Mouse (Mus musculus): Measurements from ENCODE around the gene Mfsd2a.

The Mfsd2a gene

DNA sequence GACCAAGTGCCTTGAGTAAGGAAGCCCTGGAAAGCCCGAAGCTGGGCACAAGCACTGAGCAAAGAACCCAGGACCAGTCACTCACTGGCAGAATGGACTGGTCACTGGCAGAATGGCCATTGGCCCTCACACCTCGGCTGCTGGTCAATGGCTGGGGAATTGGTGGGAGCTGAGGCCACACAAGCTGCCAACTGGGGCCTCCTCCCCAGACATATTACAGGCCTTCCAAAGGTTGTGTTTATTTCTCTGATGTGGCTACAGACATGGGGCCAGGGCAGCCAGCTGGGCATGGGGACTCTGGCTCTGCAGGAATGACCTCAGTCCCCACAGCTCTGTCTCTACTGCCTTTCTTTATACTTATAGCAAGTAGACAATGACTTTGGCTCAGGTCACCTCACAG is 17.9 kb upstream of the Mfsd2a start:
- no peak for DNase-seq

- DNase-seq = no peak
These were observed 15.9 kb upstream of the Mfsd2a start for GRCm38 (mm10) chr4:122976885-122977284.

DNA sequence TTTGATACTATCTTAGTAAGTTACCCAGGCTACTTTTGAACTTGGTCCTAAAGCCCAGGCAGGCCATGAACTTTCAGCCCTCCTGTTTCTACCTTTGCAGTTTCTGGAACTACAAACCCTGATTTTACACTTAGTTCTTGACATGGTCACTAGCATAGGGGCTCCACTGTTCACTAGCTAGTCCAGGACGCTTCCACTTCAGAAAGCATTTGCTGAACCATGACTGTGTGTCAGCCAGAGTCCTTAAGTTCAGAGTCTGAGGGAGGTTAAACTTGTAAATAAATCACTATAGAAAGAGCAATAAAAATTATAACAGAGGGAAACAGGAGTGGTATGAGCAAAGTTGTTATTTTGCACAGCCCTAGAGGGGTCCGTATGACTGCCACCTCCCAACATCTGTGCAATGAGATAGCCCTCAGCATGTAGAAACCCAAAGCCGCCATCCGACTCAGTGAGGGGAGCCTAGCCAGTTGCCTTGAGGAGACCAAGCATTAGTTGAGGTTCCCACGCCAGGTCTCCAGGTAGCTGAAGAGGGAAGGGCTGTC is 14.1 kb upstream of the Mfsd2a start:
- no peak for DNase-seq

GRCm38 (mm10) chr4:122972056-122972455 is 11.1 kb upstream of the Mfsd2a start:
- no peak for DNase-seq

- no peak for DNase-seq
These were observed 10.7 kb upstream of the Mfsd2a start for GRCm38 (mm10) chr4:122971646-122972045.

DNA sequence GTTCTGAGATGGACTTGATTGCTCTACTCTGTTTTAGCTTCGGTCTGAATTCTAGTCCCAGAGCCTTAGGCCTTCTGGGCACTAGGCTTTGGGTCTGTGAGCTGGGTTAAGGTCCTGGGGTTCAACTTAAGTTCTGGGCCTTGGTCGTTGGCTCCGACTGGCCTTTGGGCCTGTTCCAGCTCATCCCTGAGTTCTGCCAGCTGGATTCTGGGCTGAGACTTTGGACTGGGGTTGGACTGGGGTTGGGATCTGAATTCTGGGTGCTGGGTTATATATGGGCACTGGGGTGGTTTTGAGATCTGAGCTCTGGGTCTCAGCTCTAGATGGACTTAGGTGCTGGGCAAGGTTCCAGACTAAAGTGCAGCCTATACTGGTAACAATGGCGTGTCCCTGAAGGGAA is 10.2 kb upstream of the Mfsd2a start:
- no peak for DNase-seq

GRCm38 (mm10) chr4:122968106-122968505 is 7.1 kb upstream of the Mfsd2a start:
- DNase-seq = no peak

DNA sequence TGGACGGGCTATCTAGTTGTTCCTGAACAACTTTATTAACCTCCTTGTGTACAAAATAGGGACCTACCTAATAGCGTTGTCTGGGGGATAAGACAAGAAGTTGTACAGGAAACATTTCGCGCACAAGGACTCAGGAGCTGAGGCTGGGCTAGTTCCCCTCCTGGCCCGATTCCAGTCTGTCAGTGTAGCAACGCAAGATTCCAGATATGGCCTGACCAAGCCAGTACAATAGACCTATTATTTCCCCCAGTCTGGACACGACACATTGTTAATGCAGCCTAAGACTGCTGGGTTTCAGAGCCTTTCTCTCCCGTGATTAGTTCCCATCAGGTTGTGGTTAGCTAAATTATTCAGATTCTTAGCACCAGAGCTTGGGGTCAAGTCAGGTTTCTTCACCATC is 1.8 kb upstream of the Mfsd2a start:
- DNase-seq = no peak

DNA sequence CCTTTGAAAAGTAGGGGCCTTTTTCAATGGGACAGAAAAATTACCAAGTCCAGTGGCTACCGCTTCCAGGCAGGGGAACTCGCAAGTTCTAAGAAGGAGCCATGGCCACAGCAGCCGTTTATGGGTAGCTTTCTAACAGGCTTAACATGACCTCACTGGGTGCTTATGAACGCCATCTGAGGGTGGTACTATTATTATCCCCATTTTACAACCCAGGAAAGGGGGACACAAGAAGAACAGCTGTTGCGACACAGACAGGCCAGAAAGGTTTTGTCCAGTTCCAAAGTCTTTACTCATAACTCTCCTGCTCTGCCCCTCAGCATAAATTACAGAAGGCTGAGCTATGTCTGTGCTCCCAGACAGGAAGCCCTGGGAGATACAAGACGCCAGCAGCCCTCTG is 601 bp upstream of the Mfsd2a start:
- DNase-seq = no peak

GRCm38 (mm10) chr4:122960321-122961099 is 478 bp downstream of the Mfsd2a start:
- no peak for DNase-seq

GRCm38 (mm10) chr4:122959816-122960215 is 1.2 kb downstream of the Mfsd2a start:
- no peak for DNase-seq

DNA sequence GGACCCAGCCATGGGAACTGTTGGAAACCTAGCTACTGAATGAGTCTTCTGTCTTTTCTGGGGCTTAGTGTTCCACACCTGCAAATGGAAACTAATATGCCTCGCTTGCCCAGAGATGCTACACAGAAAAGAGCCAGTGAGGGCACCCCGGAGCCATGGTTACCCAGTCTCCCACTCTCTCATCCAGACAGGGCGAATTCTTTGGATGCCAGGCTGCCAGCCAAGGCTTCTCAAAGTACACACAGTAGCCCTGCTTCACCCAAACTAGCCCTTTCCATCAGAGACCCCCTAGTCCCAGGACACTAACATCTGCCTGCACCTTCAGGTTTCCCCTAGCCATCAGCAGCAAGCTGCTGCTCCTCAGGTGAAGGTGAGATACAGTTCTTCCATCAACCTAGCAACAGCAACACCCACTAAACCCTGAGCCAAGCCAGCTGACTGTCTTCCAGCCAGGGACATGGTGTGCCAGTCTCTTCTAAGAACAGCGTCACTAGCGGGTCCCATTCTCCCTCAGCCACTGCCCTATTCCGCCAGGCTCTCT is 2.4 kb downstream of the Mfsd2a start:
- no peak for DNase-seq

GRCm38 (mm10) chr4:122956301-122956700 is 4.7 kb downstream of the Mfsd2a start:
- no peak for DNase-seq

DNA sequence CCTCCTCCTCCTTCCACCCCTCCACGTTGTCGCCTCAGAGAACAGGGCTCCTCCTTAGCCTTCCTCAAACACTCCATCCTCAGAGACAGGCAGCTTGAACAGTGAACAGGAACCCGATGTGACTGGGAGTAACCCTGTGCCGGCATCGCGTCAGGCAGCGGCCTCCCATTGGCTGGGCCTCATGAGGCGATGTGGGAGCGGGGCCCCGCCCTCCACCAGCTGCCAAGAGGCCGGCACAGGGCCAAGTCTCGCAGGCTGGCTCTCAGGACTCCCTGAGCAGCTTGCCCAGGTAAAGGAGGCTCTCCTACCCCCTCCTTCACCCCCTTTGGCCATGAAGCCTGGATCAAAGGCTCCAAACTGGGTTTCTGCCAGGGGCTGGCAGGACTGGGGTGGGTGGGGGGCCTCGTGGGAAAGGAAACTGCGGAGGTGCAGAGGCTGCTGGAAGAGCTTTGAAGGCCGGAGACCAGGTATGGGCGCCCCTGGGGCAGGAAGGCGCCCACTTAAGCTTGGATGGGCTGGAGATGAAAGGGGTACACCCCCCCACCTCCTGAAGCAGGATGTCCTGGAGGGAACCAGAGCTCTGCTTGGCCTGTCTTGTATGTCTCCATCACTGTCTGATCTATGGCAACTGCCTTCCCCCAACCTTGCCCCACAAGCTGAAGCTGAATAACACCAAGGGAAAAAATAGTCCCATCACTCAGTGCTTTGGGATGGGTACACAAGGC is 5.4 kb downstream of the Mfsd2a start:
- DNase-seq = peak; percentile 84 to 87

- DNase-seq = no peak
These were observed 6.1 kb downstream of the Mfsd2a start for GRCm38 (mm10) chr4:122954680-122955411.

DNA sequence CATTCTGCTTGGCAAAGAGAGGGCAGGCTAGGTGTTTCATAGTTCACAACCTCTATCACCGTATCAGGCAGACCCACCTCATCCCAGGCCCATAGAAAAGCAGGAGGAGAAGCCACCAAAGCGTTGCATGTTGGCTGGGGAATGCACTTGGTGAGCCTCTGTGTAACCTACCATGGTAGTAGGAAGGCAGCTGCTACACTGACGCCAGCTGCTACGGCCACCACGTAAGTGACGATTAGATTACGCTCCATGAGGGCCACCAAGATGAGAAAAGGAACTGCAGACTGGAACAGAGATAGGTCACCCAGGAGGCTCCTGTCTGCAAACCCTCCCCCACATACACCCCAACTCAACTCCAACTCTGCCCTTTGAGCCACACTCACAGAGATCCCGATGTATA is 11.9 kb downstream of the Mfsd2a start:
- DNase-seq = no peak

DNA sequence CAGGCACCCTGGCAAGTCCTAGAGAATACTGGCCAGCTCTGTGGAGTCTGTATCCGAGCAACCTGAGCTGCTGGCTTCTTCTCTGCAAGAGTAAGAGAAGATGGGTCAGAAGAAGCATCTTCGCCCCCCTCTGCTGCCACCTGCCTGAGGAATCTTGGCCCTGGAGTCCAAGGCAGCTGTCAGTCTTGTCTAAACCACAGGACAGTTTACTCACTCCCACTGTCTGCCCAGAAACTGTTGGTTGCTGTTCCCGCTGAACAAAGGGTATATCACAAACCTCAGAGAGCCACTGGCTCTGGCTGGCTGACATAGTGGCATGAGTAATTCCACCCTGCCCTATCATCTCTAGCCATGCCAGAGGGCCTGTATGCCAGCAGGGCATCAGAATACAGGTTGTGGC is 13.8 kb downstream of the Mfsd2a start:
- DNase-seq = no peak

DNA sequence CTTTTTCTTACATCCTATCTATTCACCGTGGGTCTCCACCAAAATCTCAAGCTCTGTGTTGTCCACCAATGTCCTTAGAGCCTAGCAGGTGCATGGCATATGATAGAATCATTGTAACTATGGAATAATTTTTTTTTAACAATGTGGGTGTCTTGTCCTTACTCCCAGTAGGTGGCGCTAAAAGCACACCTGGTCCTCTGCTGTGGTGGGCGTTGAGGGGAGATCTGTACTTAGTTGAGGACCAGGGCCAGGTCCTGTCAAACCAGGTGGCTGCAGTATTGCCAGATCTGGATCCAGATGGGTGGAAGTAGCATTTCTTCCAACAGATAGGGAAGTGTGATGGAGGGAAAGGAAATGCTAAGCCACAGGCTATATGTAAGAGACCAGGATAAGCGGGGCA is 16.6 kb downstream of the Mfsd2a start:
- no peak for DNase-seq

DNA sequence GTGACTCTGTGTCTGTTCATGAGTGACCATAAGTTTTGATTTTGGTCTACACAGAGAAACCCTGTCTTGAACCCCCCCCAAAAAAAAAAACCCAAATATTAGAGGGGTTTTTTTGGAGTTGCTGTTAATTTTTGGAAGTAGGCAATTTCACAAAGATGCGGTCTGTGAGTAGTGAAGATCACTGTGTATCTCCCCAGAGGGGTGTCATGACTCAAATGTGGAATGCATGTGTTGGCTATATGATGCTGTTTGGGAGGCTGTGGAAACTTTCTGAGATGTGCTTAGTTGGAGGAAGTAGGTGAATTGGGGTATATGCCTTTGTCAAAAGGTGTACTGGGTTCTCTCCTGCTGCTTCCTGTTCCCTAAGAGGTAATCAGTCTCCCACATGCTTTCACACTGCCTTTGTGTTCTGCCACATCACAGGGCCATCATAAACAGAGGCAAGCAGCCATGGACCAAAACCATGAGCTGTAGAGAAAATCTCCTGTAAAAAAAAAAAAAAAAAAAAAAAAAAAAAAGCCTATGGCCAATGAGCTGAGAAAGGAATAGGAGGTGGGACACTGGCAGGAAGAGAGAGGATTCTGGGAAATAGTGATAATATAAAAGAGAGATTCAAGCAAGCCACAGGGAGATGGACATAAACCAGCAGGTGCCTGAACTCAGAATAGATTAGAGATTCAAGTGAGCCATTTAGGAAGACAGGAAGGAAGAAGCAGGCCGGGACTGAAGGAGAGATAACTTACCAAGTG is 21.8 kb downstream of the Mfsd2a start:
- no peak for DNase-seq

DNA sequence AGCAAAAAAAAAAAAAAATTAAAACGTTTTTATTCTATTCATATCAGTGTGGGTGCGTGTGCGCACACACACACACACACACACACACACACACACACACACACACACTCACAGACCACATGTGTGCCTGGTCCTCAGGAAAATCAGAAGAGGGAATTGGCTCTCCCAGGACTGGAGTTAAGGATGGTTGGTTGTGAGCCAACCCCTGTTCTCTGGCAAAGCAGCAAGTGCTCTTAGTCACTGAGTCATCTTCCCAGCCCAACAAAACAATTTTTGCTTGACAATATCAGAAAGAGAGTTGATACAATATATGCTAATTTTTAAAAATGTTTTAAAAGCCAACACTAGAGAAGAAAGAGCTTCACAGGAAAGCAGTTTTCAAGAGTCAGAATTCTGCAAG is 23.5 kb downstream of the Mfsd2a start:
- no peak for DNase-seq

GRCm38 (mm10) chr4:122935466-122936099 is 25.4 kb downstream of the Mfsd2a start:
- no peak for DNase-seq

DNA sequence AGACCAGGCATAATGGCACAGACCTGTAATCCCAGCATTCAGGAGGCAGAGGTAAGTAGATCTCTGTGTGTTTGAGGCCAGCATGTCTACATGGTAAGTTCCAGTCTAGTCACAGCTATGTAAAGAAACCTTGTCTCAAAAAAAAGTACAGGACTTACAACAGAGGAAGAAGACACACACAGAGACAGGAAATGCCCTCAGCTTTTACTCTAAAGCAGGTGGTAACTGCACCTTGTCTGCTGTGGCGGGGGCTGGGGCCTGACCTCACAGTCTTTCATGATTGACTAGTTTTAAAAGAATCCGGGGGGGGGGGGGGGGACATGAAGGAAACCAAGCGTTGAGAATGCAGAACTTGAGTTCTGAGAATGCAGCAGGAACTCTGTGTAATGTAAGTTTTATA is 27.1 kb downstream of the Mfsd2a start:
- peak; percentile 66 to 82 for DNase-seq

Data from thymus, adult 18-20 months (tissue).